Mouse (Mus musculus) 3134 (cell line): ENCODE measurements around the gene Tmco4.
"Not testable (repeated sequence)": the region's sequence is repeated elsewhere in the genome, so short reads cannot be mapped to it uniquely, and the experiment has no call there.

Experiments
- DNase-seq: peaks from one replicate; pipeline ENCODE4 v3.0.0-alpha.2; 2011; ENCODE audit warnings: low spot score; ENCODE audit not compliant: insufficient read length; ENCODE audit errors: extremely low read depth

Gene Tmco4

GRCm38 (mm10) chr4:138972139-138972826 lies 405 bp upstream of the Tmco4 start:
- peak; percentile 78 for DNase-seq

DNA sequence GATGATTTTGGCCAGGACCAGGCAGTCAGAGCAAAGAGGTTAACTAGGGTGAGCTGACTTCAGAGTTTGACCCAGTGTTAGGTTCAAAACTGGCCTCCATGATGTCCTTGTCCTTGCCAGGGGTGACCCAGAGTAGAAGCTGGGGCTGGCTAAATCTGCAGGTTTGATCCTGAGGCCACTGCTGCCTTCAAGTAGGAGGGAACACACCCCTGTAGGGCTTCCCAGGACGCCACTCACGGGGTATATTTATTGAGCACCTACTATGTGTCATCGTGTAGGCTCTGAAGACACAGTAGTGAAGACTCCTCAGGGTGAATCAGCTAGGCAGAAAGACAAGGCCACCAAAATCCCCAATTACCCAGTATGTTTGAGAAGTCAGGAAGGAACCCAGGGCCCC lies 1.0 kb downstream of the Tmco4 start:
- no peak for DNase-seq

- DNase-seq = not testable (repeated sequence)
Observed at GRCm38 (mm10) chr4:138974540-138974939, 1.9 kb downstream of the Tmco4 start.

DNA sequence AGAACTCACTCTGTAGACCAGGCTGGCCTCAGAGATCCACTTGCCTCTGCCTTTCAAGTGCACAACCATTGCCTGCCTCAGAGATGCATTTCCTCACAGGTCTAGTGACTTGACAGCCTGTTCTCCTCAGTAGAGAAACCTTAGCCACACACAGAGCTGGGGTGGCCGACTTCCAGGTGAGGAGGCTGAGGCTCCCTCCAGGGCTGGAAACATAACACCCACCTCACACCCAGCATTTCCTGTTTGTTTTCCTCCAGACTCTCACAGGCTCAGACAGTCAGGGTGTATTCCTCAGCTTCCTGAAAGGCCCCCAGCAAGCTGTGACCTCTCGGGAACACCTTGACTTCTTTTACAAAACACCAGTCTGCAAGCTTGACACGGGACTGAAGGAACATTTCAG lies 2.5 kb downstream of the Tmco4 start:
- DNase-seq = no peak

DNA sequence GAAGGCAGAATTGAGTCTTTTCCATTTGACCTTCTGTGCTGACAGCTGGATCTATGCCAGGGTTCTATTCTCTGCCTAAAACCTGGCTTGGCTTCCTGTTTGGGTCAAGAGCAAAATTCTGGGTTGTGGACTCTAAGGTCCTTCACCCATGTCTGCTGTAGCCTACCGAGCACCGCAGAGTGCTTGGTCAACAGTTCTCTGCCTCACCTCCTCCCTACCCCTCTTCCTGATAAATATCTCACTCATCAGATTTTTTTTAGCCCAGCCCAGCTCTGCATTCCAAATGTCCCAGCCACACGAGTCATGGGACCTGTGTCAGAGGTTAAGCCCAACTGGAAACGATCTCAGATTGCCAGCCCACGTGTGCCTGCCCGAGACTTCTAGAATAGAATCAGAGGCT lies 3.4 kb downstream of the Tmco4 start:
- DNase-seq = no peak

DNA sequence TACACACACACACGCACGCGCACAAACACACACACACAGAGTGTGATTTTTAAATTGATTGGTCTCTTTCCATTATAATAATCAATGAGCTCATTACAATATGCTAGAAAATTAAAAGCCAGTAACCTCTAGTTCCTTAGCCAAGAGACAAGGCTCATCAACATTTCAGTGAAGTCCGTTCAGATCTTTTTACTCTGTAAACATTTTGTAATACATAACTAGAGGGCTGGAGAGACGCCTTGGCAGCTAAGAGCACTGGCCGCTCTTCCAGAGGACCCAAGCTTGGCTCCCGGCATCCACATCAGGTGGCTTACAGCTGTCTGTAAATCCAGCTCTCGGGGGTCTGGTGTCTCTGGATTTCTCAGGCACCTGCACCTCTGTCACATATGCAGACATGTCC lies 7.3 kb downstream of the Tmco4 start:
- DNase-seq = no peak

- no peak for DNase-seq
Observed at GRCm38 (mm10) chr4:138980771-138981420, 8.2 kb downstream of the Tmco4 start.

GRCm38 (mm10) chr4:138983422-138983821 lies 10.7 kb downstream of the Tmco4 start:
- no peak for DNase-seq

DNA sequence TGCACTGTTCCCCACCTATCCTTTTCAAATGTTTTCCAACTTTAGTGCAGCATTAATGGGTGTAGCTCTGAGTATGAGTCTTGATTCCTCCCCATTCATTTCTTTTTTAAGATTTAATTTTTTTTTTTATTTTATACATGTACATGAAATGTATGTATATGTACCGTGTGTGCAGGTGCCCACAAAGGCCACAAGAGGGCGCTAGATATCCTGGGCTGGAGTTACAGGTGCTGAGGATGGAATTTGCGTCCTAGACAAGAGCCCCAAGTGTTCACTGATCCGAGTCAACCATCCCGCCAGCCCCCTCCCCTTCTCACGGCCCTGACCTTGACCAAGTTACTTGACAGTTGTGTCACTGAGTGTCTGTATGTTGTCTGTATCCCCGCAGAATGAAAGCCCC lies 12.1 kb downstream of the Tmco4 start:
- no peak for DNase-seq

DNA sequence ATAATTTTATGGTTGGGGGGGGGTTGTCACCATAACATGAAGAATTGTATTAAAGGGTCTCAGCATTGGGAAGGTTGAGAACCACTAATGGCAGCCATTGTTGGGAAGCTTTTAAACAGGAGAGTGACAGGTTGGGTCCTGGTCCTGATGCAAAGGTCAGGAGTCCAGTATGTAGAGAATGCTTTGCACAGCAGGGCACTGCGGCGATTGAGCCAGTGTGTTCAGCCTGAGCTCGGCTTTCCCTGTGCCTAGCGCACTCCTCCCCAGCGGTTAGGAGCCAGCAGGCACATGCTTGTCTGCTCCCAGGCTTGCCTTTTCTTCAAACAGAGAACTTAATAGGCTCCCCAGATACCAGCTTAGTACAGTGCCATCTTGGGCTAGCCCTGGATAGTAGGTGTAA lies 13.6 kb downstream of the Tmco4 start:
- DNase-seq = no peak

DNA sequence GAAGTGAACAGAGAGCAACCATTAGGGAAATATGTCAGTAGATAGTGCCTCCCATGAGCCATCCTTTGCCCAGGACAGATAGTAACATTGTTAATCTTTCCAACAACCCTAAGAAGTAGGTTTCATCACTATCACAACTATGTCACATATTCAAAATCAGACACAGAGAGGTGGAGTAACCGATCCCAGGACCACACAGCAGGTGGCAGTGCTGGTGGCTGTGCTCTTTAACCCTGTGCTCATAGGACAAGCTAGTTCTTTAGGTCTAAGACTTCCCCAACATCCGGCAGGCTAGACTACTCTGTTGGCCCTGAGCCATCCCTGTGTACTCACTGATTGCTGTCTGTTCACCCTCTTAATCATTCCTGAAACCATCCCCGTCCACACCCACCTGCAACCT lies 21.7 kb downstream of the Tmco4 start:
- DNase-seq = no peak

- no peak for DNase-seq
Observed at GRCm38 (mm10) chr4:138996410-138996809, 23.7 kb downstream of the Tmco4 start.

DNA sequence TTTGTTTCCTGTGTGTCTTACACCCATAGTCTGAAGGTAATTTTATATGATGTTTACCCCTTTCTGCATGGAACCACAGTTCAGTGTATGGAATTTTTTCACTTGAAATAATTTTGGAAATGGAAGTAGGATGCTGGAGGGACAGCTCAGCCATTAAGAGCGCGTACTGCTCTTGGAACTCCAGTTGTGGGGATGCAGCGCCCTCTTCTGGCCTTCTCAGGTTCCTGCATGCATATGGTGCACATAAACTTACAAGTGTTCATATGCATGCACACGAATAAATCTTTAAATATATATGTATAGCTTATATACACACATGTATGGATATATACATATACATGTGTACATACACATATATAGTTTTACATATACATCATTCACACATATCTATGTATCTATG lies 24.4 kb downstream of the Tmco4 start:
- no peak for DNase-seq

GRCm38 (mm10) chr4:138998611-138999010 lies 25.9 kb downstream of the Tmco4 start:
- no peak for DNase-seq

DNA sequence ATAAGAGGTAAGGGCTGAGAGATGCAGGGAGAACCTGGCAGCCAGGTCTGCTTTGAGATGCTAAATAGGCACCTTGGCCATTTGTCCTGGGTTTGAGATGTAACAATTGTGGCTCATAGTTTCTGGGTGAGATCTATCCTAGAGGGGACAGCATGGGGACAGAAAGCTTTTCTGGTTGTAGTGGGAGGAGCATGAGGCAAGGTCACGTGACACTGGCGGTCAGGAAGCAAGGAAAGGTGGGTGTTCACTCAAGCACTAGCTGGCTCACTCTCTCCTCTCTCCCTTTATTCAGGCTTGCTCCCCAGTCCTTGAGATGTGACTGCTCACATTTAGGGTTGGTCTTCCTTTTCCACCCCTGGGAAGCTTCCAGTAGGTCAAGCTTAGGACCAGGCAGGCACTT lies 28.3 kb downstream of the Tmco4 start:
- DNase-seq = no peak

GRCm38 (mm10) chr4:139001433-139001832 lies 28.7 kb downstream of the Tmco4 start:
- no peak for DNase-seq

GRCm38 (mm10) chr4:139004067-139004466 lies 31.4 kb downstream of the Tmco4 start:
- DNase-seq = no peak

DNA sequence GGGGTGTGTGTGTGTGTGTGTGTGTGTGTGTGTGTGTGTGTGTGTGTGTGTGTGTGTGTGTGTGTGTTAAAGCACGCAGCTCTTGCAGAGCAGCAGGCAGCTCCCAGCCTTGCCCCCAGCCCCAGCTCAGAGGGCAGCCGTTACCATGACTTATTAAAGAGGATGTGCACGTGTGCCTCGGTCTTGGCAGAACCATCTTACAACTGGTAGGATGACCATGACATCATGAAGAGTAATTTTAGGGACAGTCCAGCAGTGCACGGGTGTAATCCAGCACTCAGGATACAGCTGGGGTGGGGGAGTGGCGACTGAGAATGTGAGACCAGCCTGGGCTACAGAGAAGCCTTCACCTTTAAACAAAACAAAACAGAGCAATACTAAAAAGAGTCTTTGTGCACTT lies 32.5 kb downstream of the Tmco4 start:
- DNase-seq = no peak

- no peak for DNase-seq
Observed at GRCm38 (mm10) chr4:139007353-139007752, 34.7 kb downstream of the Tmco4 start.

DNA sequence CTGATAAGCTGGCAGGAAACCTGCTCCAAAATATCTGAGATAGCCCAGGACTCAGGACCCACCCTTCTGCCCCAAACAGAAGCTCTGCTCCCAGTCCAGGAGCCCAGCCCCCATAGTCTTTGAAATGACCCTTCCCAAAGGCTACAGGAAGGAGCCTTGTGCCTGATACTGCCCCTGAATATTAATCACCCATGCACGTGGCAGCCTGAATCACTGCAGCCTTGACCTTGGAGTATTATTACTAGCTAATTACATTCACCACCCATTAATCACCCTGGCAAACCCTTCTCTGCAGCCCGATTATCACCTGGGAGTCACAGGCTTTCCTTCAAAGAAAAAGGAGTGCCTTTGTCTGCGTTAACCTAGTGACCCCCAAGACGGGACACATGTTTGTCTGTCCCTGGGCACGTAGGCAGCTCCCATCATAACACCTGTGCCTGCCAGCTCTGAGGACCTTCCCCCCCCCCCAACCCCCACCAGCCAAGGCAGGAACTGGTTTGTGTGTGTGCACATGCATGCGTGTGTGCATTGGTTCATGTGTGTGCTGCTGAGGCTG lies 35.4 kb downstream of the Tmco4 start:
- DNase-seq = no peak

DNA sequence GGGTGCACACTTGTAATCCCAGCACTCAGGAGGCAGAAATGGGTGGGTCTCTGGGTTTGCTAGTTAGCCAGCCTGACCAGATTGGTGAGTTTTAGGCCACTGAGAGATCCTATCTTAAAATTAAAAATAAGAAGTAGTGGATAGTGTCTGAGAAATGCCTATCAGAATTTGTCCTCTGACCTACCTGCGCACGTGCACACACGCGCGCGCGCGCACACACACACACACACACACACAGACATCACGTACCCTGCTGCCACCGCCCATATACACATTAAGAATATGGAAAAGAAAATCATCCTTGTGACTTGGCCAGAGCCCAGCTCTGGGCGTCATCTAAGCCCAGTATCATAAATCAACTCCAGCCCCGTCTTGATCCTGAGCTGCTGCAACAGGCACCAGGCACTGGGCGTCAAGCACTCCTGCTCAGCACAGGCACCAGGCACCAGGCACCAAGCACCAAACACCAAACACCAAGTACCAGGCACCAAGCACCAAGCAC lies 38.6 kb downstream of the Tmco4 start:
- no peak for DNase-seq

- no peak for DNase-seq
Observed at GRCm38 (mm10) chr4:139013281-139013680, 40.6 kb downstream of the Tmco4 start.
